Mouse (Mus musculus) intestine, embryonic 16.5 days (tissue): ENCODE data around the gene Pak6. TPM values are rescaled to one million over a fixed set of nuclear protein-coding genes. Genes with fewer than 3 reads are reported as not detected.

Experiments used
- ATAC-seq: fragments of 200-750 bp; cut with Nextera tagmentation; 2 replicates; pipeline ENCODE4 v1.8.0; 2017; ENCODE audit warnings: moderate TSS enrichment, moderate library complexity
- H3K27ac ChIP-seq: fragments of 300-500 bp; sonication (generic); 2 replicates; pipeline ENCODE4 v1.5.1; 2014; ENCODE audit warnings: mild to moderate bottlenecking, low read length
- H3K27me3 ChIP-seq: fragments of 300-500 bp; sonication (generic); replicated peaks from 2 replicates; pipeline ENCODE4 v1.6.1; 2014; ENCODE audit warnings: low read length, control low read depth, mixed read lengths; ENCODE audit not compliant: control insufficient read depth, insufficient read depth
- H3K36me3 ChIP-seq: fragments of 300-500 bp; sonication (generic); 2 replicates; pipeline ENCODE4 v1.6.1; 2014; ENCODE audit warnings: low read length, control low read depth; ENCODE audit not compliant: control insufficient read depth, insufficient read depth
- H3K4me1 ChIP-seq: fragments of 300-500 bp; sonication (generic); 2 replicates; pipeline ENCODE4 v1.6.1; 2014; ENCODE audit warnings: low read length, control low read depth, mixed read lengths; ENCODE audit not compliant: control insufficient read depth, insufficient read depth
- H3K4me2 ChIP-seq: fragments of 300-500 bp; sonication (generic); 2 replicates; pipeline ENCODE4 v1.6.1; 2014; ENCODE audit warnings: low read depth, low read length, control low read depth
- H3K4me3 ChIP-seq: fragments of 300-500 bp; sonication (generic); 2 replicates; pipeline ENCODE4 v1.5.1; 2014; ENCODE audit warnings: mild to moderate bottlenecking, low read length
- H3K9ac ChIP-seq: fragments of 300-500 bp; sonication (generic); 2 replicates; pipeline ENCODE4 v1.6.1; 2014; ENCODE audit warnings: low read depth, low read length
- H3K9me3 ChIP-seq: fragments of 300-500 bp; sonication (generic); 2 replicates; pipeline ENCODE4 v1.6.1; 2016; ENCODE audit warnings: low read length, control low read depth; ENCODE audit not compliant: control insufficient read depth
- WGBS: fragments of 180-500 bp; shearing (Covaris S2); extraction: QIAGEN DNeasy Blood & Tissue Kit; methylation state at CpG from one replicate; pipeline ENCODE4 v1.1.7; 2014; 5-methylcytosine and 5-hydroxymethylcytosine counted together
- polyA plus RNA-seq: library from polyadenylated mRNA; unstranded; fragments of >200 nt; fragmentation: Nextera tagmentation; extraction: Ambion mirVana; gene quantifications from 2 replicates; pipeline ENCODE4 v1.2.1, GENCODE M21; 2015

Gene Pak6
- polyA plus RNA-seq, 1 experiment from 2014 or later = 2.0 TPM

DNA sequence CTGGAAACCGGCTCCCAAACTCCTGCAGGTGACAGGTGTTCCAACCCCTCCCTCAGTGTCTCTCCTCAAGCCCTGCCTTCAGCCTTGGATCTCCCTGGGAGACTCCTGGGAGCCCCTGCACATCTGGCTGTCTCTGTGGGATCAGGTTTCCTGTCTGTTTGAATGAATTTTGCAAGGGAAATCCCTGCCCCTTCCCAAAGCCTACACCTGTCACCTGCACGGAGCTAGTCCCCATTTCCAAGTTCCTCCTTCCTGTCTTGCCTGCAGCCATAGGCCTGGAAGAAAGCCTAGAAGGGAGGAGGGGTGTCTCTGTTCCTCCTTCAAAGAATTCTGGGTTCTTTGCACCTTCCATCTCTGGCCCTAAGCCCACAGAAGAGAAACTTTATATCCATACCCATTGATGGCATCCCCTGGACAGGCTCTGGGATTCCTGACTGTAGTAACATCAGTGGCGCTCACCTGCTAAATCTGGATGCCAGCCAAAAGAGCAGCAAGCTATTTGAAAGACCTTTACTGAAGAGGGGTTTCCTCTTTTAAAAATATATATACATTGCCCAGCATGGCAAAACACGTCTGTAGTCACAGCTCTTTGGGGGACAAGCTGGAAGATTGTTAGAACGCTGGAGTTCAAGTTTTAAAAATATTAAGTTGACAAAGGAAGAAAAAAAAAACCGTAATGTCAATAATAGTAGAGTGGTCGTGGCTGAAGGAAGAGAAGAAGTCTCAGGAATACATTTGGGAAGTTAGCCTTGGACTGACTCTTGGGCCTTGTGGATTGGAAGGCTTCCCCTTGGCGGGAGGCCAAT is 66.9 kb downstream of the Pak6 start:
- 25% methylated on average over 8 of the region's 8 CpGs for WGBS
- H3K4me2 ChIP-seq = no peak overlapping the region
- H3K27me3 ChIP-seq = peaks cover 4% of the 10 kb centered on the region; the same call in 1 of the 2 replicates
- H3K9ac ChIP-seq = no peak overlapping the region
- H3K4me3 ChIP-seq = no peak overlapping the region
- ATAC-seq = no peak
- H3K4me1 ChIP-seq = peaks cover 15% of the 10 kb centered on the region
- H3K9me3 ChIP-seq = no peaks in the 10 kb centered on the region
- H3K27ac ChIP-seq = no peak overlapping the region
- H3K36me3 ChIP-seq = no peaks in the 10 kb centered on the region

DNA sequence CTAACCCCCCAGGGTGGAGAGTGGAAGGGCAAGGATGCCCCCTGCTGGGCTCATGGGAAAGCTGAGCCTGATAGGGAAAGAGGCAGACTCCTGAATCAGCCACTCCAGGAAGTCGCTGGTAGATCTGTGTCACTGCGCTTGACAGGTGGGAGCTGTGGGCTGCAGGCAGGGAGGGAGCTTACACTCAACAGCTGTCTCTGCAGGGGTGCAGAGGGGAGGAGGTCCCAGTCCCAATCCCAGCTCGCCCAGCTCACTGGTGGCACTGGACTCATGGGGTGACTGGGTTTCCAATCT is 67.5 kb downstream of the Pak6 start:
- Histone ChIP-seq H3K27me3 (peaks cover 4% of the 10 kb centered on the region; the same call in 1 of the 2 replicates), H3K9me3 (no peaks in the 10 kb centered on the region), H3K4me2 (no peak overlapping the region), H3K9ac (no peak overlapping the region), H3K4me3 (no peak overlapping the region), H3K4me1 (peaks cover 15% of the 10 kb centered on the region), H3K27ac (no peak overlapping the region), H3K36me3 (no peaks in the 10 kb centered on the region)
- ATAC-seq = peak; percentile 55
- WGBS = 19% methylated on average over 3 of the region's 3 CpGs

GRCm38 (mm10) chr2:118731981-118732380 is 68.9 kb downstream of the Pak6 start:
- H3K36me3 ChIP-seq = no peaks in the 10 kb centered on the region
- H3K27me3 ChIP-seq = peaks cover 4% of the 10 kb centered on the region; the same call in 1 of the 2 replicates
- no peaks in the 10 kb centered on the region for H3K9me3 ChIP-seq
- peaks cover 13% of the 10 kb centered on the region for H3K4me1 ChIP-seq
- 81% methylated on average over 5 of the region's 5 CpGs for WGBS
- H3K27ac ChIP-seq = no peak overlapping the region
- H3K4me2 ChIP-seq = no peak overlapping the region
- no peak for ATAC-seq
- H3K4me3 ChIP-seq = no peak overlapping the region
- H3K9ac ChIP-seq = no peak overlapping the region

GRCm38 (mm10) chr2:118733341-118733740 is 70.2 kb downstream of the Pak6 start:
- WGBS = 57% methylated on average over 5 of the region's 5 CpGs

GRCm38 (mm10) chr2:118740341-118740740 is 77.2 kb downstream of the Pak6 start:
- no peaks in the 10 kb centered on the region for H3K9me3 ChIP-seq
- 59% methylated on average over 3 of the region's 3 CpGs for WGBS
- no peak overlapping the region for H3K9ac ChIP-seq
- peaks cover 8% of the 10 kb centered on the region; the same call in 1 of the 2 replicates for H3K27me3 ChIP-seq
- no peaks in the 10 kb centered on the region for H3K36me3 ChIP-seq
- peaks cover 7% of the 10 kb centered on the region; the same call in 1 of the 2 replicates for H3K4me1 ChIP-seq
- H3K4me2 ChIP-seq = no peak overlapping the region
- ATAC-seq = no peak
- no peak overlapping the region for H3K4me3 ChIP-seq
- H3K27ac ChIP-seq = no peak overlapping the region

More at GRCm38 (mm10) chr2:118733341-118733740, 70.2 kb downstream of the Pak6 start:
- no peak overlapping the region for H3K9ac ChIP-seq
- H3K4me3 ChIP-seq = no peak overlapping the region
- no peaks in the 10 kb centered on the region for H3K36me3 ChIP-seq
- no peak for ATAC-seq
- H3K4me1 ChIP-seq = peaks cover 8% of the 10 kb centered on the region
- H3K4me2 ChIP-seq = no peak overlapping the region
- peaks cover 4% of the 10 kb centered on the region; the same call in 1 of the 2 replicates for H3K27me3 ChIP-seq
- H3K9me3 ChIP-seq = no peaks in the 10 kb centered on the region
- no peak overlapping the region for H3K27ac ChIP-seq

GRCm38 (mm10) chr2:118741183-118741582 is 78.1 kb downstream of the Pak6 start:
- no peaks in the 10 kb centered on the region for H3K9me3 ChIP-seq
- no peak overlapping the region for H3K27ac ChIP-seq
- H3K9ac ChIP-seq = no peak overlapping the region
- H3K4me3 ChIP-seq = no peak overlapping the region
- no peak for ATAC-seq
- WGBS = 61% methylated on average over 9 of the region's 9 CpGs
- H3K36me3 ChIP-seq = no peaks in the 10 kb centered on the region
- H3K4me2 ChIP-seq = no peak overlapping the region
- H3K4me1 ChIP-seq = peaks cover 7% of the 10 kb centered on the region; the same call in 1 of the 2 replicates
- peaks cover 8% of the 10 kb centered on the region; the same call in 1 of the 2 replicates for H3K27me3 ChIP-seq

DNA sequence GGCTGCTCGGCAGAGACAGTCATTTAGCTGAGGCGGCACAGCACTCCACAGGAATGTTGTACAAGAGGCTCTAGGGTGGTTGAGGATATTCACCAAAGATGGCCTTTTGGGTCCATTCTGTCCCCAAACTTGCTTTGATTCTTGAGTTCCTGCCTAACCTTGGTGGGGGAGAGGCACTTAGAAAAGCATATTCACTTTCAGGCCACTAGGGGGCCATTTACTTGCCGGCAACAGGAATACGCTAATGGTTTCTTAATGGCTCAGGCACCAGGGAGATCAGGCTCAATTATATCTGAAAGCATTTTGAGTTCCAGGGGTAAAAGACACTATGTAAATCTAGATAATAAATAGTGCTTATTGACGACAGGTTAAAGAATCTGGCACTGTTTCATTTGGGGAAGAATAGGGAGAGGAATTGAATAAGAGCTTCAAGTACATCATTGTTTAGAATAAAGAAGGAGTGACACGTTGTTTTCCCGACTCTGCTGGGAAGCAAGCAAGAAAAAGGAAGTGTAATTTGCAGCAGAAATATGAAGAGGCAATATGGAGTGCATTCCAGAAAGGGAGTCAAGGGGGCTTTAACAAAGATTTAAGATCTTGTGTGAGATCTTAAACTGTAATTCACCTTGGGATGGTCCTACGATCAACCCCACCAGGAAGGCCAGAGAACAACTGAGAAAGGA is 80.3 kb downstream of the Pak6 start:
- Histone ChIP-seq H3K27ac (no peak overlapping the region), H3K36me3 (no peaks in the 10 kb centered on the region), H3K4me2 (no peak overlapping the region), H3K9ac (no peak overlapping the region), H3K4me3 (no peak overlapping the region), H3K9me3 (no peaks in the 10 kb centered on the region), H3K4me1 (peaks cover 16% of the 10 kb centered on the region), H3K27me3 (peaks cover 8% of the 10 kb centered on the region; the same call in 1 of the 2 replicates)
- ATAC-seq = no peak
- WGBS = 27% methylated on average over 8 of the region's 8 CpGs

- no peak overlapping the region for H3K4me3 ChIP-seq
- H3K27me3 ChIP-seq = peaks cover 8% of the 10 kb centered on the region; the same call in 1 of the 2 replicates
- H3K4me2 ChIP-seq = 0 out of 2 replicates have a peak overlapping the region, but pooled peaks have one; percentile 96
- ATAC-seq = no peak
- H3K27ac ChIP-seq = no peak overlapping the region
- no peak overlapping the region; the same call in 1 of the 2 replicates for H3K9ac ChIP-seq
- H3K36me3 ChIP-seq = 0 out of 2 replicates have a peak, but pooled peaks cover 4% of the 10 kb centered on the region
- 19% methylated on average over 7 of the region's 7 CpGs for WGBS
- no peaks in the 10 kb centered on the region for H3K9me3 ChIP-seq
- peaks cover 16% of the 10 kb centered on the region for H3K4me1 ChIP-seq
Observed at GRCm38 (mm10) chr2:118744621-118745020, 81.5 kb downstream of the Pak6 start.

GRCm38 (mm10) chr2:118745232-118745884 is 82.3 kb downstream of the Pak6 start, which contains the start of gene Inafm2:
Gene Inafm2 (plus strand): TSS chr2:118745758.
- ATAC-seq = peak; percentile 94
- Histone ChIP-seq H3K9ac (peak within 1 kb of the TSS; percentile 89), H3K4me3 (peak within 1 kb of the TSS; percentile 86), H3K4me2 (peak within 1 kb of the TSS; percentile 96), H3K27ac (peak within 1 kb of the TSS; percentile 21; the same call in 1 of the 2 replicates), H3K9me3 (no peaks in the 10 kb centered on the region), H3K36me3 (0 out of 2 replicates have a peak, but pooled peaks cover 4% of the 10 kb centered on the region), H3K27me3 (peaks cover 8% of the 10 kb centered on the region; the same call in 1 of the 2 replicates), H3K4me1 (peaks cover 16% of the 10 kb centered on the region)
- WGBS = under 1% methylated on average over 50 of the region's 57 CpGs
